Mouse (Mus musculus) C2C12 (cell line): ENCODE data around the gene Wfikkn1.

ENCODE experiments used
- CEBPB ChIP-seq: IDR thresholded peaks from one replicate; pipeline ENCODE4 v1.6.1; 2011; ENCODE audit warnings: low read depth, mild to moderate bottlenecking, control low read depth, moderate library complexity
- CTCF ChIP-seq: IDR thresholded peaks from one replicate; pipeline ENCODE4 v1.5.1; 2011; ENCODE audit not compliant: control insufficient read depth, insufficient read depth, insufficient read length
- FOSL1 ChIP-seq: IDR thresholded peaks from one replicate; pipeline ENCODE4 v1.8.0; 2011; ENCODE audit warnings: mild to moderate bottlenecking, low read length; ENCODE audit not compliant: poor library complexity, insufficient read depth, severe bottlenecking
- MAX ChIP-seq: IDR thresholded peaks from one replicate; pipeline ENCODE4 v1.6.1; 2011; ENCODE audit warnings: mild to moderate bottlenecking, control low read depth
- USF1 ChIP-seq: IDR thresholded peaks from one replicate; pipeline ENCODE4 v1.6.1; 2011; ENCODE audit warnings: low read depth, mild to moderate bottlenecking, control low read depth, moderate library complexity

DNA sequence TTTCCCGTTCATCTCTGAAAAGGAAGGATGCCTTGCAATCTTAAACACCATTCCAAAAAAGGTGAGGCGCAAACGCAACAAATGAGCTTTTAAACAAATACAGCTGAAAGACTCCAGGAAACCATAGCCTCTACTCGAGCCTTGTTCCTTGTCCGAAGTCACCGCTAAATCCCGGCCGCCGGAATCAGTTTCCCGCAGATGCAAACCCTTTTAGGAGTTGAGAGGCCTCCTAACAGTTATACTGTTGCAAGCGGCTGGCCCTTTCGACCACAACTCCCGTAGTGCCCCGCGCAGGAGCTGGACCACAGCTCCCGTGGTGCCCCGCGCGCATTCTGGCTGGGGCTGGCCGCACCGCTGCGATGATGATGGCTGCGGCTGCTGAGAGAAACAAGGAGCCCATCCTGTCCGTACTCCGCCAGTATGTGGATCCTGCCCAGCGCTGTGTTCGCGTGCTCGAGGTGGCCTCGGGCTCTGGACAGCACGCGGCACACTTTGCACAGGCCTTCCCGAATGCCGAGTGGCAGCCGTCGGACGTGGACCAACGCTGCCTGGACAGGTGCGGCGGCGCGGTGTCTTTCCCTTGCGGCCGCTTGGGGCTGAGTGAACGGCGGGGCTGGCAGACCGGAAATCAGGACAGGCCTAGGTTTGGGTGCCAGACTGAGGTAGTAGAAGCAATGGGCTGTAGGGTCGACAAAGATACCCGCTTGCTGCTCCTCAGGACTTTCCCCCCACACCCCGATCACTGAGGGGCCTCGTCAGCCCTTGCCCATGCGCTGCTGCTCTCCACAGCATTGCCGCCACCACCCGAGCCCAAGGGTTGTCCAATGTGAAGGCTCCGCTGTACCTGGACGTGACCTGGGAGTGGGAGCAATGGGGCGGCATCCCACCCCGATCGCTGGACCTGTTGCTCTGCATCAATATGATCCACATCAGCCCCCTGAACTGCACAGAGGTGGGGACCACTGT is 5.2 kb downstream of the Wfikkn1 start:
- no peak for TF ChIP-seq CTCF
- TF ChIP-seq USF1 = no peak
- no peak for TF ChIP-seq CEBPB
- peak; percentile 7 for TF ChIP-seq MAX
- TF ChIP-seq FOSL1 = no peak
